Mouse (Mus musculus): ENCODE measurements around the gene Emc1. TPM values are rescaled to one million over a fixed set of nuclear protein-coding genes. Genes with fewer than 3 reads are reported as not detected.

Gene Emc1
- total RNA-seq (2023): 10 to 100 TPM; 31.8 to 32.6 TPM

DNA sequence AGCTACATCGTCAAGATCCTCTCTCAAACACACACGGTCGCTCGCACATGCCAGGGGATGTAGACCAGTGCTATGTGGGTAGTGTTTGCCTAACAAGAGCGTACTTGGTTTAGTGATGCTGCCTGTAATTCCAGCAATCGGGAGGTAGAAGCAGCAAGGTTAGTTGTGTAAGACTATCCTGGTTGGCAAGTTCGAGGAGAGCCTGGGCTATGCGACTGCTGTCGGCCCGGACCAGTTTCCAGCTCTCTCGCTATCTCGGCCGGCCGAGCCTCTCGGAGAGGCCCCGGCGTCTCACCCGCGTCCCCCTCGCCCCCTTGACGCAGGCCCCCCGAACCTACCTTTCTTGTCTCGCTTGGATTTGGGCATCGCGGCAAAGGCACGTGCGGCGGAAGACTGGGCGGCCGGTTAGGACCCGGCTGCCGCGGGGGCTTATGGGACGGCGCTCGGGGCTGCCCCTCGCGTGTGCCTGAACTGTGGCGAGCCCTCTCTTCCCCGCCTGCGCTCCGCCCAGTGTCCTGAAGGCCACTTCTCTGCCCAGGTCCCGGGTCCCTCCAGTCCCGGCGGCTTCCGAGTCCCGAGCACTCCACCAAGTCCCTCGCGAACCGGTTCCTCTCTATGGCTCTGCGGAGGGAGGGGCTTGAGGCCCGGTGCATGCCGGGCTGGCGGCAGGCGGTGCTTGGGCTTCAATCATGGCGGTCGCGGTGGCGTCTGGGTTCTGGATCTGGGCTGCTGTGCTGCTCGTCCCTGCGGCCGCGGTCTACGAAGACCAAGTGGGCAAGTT is at the start of gene Emc1, which contains the start of the genes Mrto4 and Ubr4:
Gene Emc1 (plus strand): TSS at position 657 of the 781 bp plus-strand sequence.
Gene Mrto4 (minus strand): TSS at position 646 of the 781 bp plus-strand sequence.
Gene Ubr4 (plus strand): TSS at position 679 of the 781 bp plus-strand sequence.

DNA sequence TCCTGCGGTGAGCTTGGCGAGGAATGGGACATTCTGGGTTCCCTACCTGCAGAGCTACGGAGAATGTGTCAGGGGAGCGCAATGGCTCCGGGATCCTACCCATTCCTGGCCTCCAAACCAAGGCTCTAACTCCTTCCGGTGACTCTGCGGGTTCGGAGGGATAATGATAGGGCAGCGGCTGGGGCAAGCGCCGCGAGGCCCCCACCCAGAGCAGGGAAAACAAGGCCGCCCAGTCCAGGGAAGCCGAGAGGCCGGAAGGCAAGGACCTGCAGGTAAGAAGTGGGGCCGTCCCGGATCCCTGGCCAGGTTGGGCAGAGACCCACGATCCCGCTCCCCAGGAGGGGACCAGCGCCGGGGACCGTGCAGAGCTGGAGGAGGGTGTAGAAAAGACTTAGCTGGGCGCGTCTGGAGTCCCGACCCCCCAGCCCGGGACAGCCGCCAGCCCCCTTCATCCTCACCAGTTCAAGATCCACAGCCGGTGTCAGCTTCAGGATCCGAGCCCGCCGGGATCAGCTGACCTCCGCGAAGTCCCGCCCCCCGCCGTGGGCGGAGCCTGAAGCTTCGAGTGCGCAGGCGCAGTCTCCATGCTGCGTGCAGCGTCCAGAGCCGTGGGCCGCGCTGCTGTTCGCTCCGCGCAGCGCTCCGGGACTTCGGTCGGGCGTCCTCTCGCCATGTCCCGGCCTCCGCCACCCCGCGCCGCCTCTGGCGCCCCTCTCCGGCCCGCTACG is 42.1 kb upstream of the Emc1 start, which contains the start of the genes Pqlc2 and Akr7a5:
Gene Pqlc2 (minus strand): TSS at position 538 of the 728 bp plus-strand sequence.
Gene Akr7a5 (plus strand): TSS at position 574 of the 728 bp plus-strand sequence.

Other genes with a start within 250 kb of the Emc1 start
- gene Minos1, start 221.5 kb upstream of the Emc1 start, total RNA-seq (2023): 100 to 1,000 TPM in 1 of 2 experiments, 10 to 100 TPM in 1; 89.6 to 105 TPM
- gene Capzb, start 159.7 kb upstream of the Emc1 start, total RNA-seq (2023): 100 to 1,000 TPM; 716 to 792 TPM
- gene Pqlc2, start 41.9 kb upstream of the Emc1 start, total RNA-seq (2023): 10 to 100 TPM; 17.9 to 18.8 TPM
- gene Akr7a5, start 41.8 kb upstream of the Emc1 start, total RNA-seq (2023): 10 to 100 TPM; 15.3 to 16.8 TPM
- gene Mrto4, start within 50 bp of the Emc1 start, total RNA-seq (2023): 10 to 100 TPM; 57.5 to 59.2 TPM
- 100 to 1,000 TPM; 181 to 189 TPM for gene Ubr4, start within 50 bp of the Emc1 start, total RNA-seq (2023)
- 10 to 100 TPM; 13.4 to 17.2 TPM for gene Iffo2, start 178.0 kb downstream of the Emc1 start, total RNA-seq (2023)

Measured in monocyte, adult 59 days (primary cell).